Mouse (Mus musculus): ENCODE measurements around the gene Mst1r. TPM values are rescaled to one million over a fixed set of nuclear protein-coding genes. Genes with fewer than 3 reads are reported as not detected.

The Mst1r gene
- polyA plus RNA-seq, 2 experiments: 0.37 to 1.2 TPM

GRCm38 (mm10) chr9:107960928-107961327 lies 54.3 kb downstream of the Mst1r start:
- ATAC-seq (ENCODE audit: insufficient read depth): no peak
- Histone ChIP-seq H3K36me3 (replicated peaks; ENCODE audit: control insufficient read depth, insufficient read depth, low read depth) (peaks cover 46% of the 10 kb centered on the region), H3K27ac (no peak overlapping the region), H3K9me3 (ENCODE audit: control insufficient read depth, low read length) (no peaks in the 10 kb centered on the region), H3K27me3 (ENCODE audit: control insufficient read depth, insufficient read depth, low read length) (no peaks in the 10 kb centered on the region), H3K4me3 (ENCODE audit: insufficient read depth in 1 of 2, low read depth in 2 of 2, low read length in 2 of 2) (no peak overlapping the region), H3K4me1 (replicated peaks; ENCODE audit: control insufficient read depth in 2 of 2, insufficient read depth in 2 of 2, low read length in 1 of 2) (peaks cover 0 to 4% of the 10 kb centered on the region in 2 experiments; a peak in 1 of 4 replicates), H3K9ac (replicated peaks) (no peak overlapping the region), H3K4me2 (ENCODE audit: low read depth) (no peak overlapping the region)
- WGBS (ENCODE audit: insufficient replicate concordance): 61% methylated on average over 4 of the region's 4 CpGs
- TF ChIP-seq CTCF (IDR thresholded peaks at IDR 0.05; ENCODE audit: low read depth): peak; percentile 51
- TF ChIP-seq EP300 (IDR thresholded peaks at IDR 0.05; ENCODE audit: low read depth): no peak
- DNase-seq (ENCODE audit: low read depth in 3 of 3, low spot score in 3 of 3): no peak

- H3K4me3 ChIP-seq (ENCODE audit: insufficient read depth in 1 of 2, low read depth in 2 of 2, low read length in 2 of 2): no peak overlapping the region
- ATAC-seq (ENCODE audit: insufficient read depth) (no peak), DNase-seq (ENCODE audit: low read depth in 3 of 3, low spot score in 3 of 3) (no peak)
- peaks cover 46% of the 10 kb centered on the region for H3K36me3 ChIP-seq (replicated peaks; ENCODE audit: control insufficient read depth, insufficient read depth, low read depth)
- H3K9ac ChIP-seq (replicated peaks): no peak overlapping the region
- peaks cover 0 to 4% of the 10 kb centered on the region in 2 experiments; a peak in 1 of 4 replicates for H3K4me1 ChIP-seq (replicated peaks; ENCODE audit: control insufficient read depth in 2 of 2, insufficient read depth in 2 of 2, low read length in 1 of 2)
- no peak overlapping the region for H3K4me2 ChIP-seq (ENCODE audit: low read depth)
- TF ChIP-seq EP300 (IDR thresholded peaks at IDR 0.05; ENCODE audit: low read depth) (no peak), CTCF (IDR thresholded peaks at IDR 0.05; ENCODE audit: low read depth) (no peak)
- H3K27me3 ChIP-seq (ENCODE audit: control insufficient read depth, insufficient read depth, low read length): no peaks in the 10 kb centered on the region
- 91% methylated on average over 10 of the region's 10 CpGs for WGBS (ENCODE audit: insufficient replicate concordance)
- H3K9me3 ChIP-seq (ENCODE audit: control insufficient read depth, low read length): no peaks in the 10 kb centered on the region
- no peak overlapping the region for H3K27ac ChIP-seq
Measured at GRCm38 (mm10) chr9:107961351-107961762, 54.7 kb downstream of the Mst1r start.

GRCm38 (mm10) chr9:107961881-107962280 lies 55.2 kb downstream of the Mst1r start:
- DNase-seq (ENCODE audit: low read depth in 3 of 3, low spot score in 3 of 3) (no peak), ATAC-seq (ENCODE audit: insufficient read depth) (no peak)
- peak; percentile 55 for TF ChIP-seq CTCF (IDR thresholded peaks at IDR 0.05; ENCODE audit: low read depth)
- no peak for TF ChIP-seq EP300 (IDR thresholded peaks at IDR 0.05; ENCODE audit: low read depth)
- Histone ChIP-seq H3K27ac (no peak overlapping the region), H3K4me1 (replicated peaks; ENCODE audit: control insufficient read depth in 2 of 2, insufficient read depth in 2 of 2, low read length in 1 of 2) (peaks cover 0 to 4% of the 10 kb centered on the region in 2 experiments; a peak in 2 of 4 replicates), H3K36me3 (replicated peaks; ENCODE audit: control insufficient read depth, insufficient read depth, low read depth) (peaks cover 46% of the 10 kb centered on the region), H3K9me3 (ENCODE audit: control insufficient read depth, low read length) (no peaks in the 10 kb centered on the region), H3K9ac (replicated peaks) (no peak overlapping the region), H3K4me2 (ENCODE audit: low read depth) (no peak overlapping the region), H3K4me3 (ENCODE audit: insufficient read depth in 1 of 2, low read depth in 2 of 2, low read length in 2 of 2) (no peak overlapping the region), H3K27me3 (ENCODE audit: control insufficient read depth, insufficient read depth, low read length) (no peaks in the 10 kb centered on the region)
- WGBS (ENCODE audit: insufficient replicate concordance): 60% methylated on average over 5 of the region's 5 CpGs

GRCm38 (mm10) chr9:107962916-107963315 lies 56.2 kb downstream of the Mst1r start:
- no peak overlapping the region for H3K4me2 ChIP-seq (ENCODE audit: low read depth)
- TF ChIP-seq CTCF (IDR thresholded peaks at IDR 0.05; ENCODE audit: low read depth) (no peak), EP300 (IDR thresholded peaks at IDR 0.05; ENCODE audit: low read depth) (no peak)
- no peaks in the 10 kb centered on the region for H3K27me3 ChIP-seq (ENCODE audit: control insufficient read depth, insufficient read depth, low read length)
- ATAC-seq (ENCODE audit: insufficient read depth): no peak
- WGBS (ENCODE audit: insufficient replicate concordance): 84% methylated on average over 9 of the region's 9 CpGs
- H3K9me3 ChIP-seq (ENCODE audit: control insufficient read depth, low read length): no peaks in the 10 kb centered on the region
- DNase-seq (ENCODE audit: low read depth in 3 of 3, low spot score in 3 of 3): no peak
- H3K9ac ChIP-seq (replicated peaks): no peak overlapping the region
- H3K4me3 ChIP-seq (ENCODE audit: insufficient read depth in 1 of 2, low read depth in 2 of 2, low read length in 2 of 2): no peak overlapping the region
- H3K4me1 ChIP-seq (replicated peaks; ENCODE audit: control insufficient read depth in 2 of 2, insufficient read depth in 2 of 2, low read length in 1 of 2): peaks cover 0 to 4% of the 10 kb centered on the region in 2 experiments; a peak in 2 of 4 replicates
- no peak overlapping the region for H3K27ac ChIP-seq
- peaks cover 37% of the 10 kb centered on the region for H3K36me3 ChIP-seq (replicated peaks; ENCODE audit: control insufficient read depth, insufficient read depth, low read depth)

- ATAC-seq (ENCODE audit: insufficient read depth) (peak; percentile 70), DNase-seq (ENCODE audit: low read depth in 3 of 3, low spot score in 3 of 3) (peak; percentile 70 to 77 (median 71))
- Histone ChIP-seq H3K4me3 (ENCODE audit: insufficient read depth in 1 of 2, low read depth in 2 of 2, low read length in 2 of 2) (no peak overlapping the region), H3K4me1 (replicated peaks; ENCODE audit: control insufficient read depth in 2 of 2, insufficient read depth in 2 of 2, low read length in 1 of 2) (peaks cover 0 to 4% of the 10 kb centered on the region in 2 experiments; a peak in 2 of 4 replicates), H3K27me3 (ENCODE audit: control insufficient read depth, insufficient read depth, low read length) (no peaks in the 10 kb centered on the region), H3K9me3 (ENCODE audit: control insufficient read depth, low read length) (no peaks in the 10 kb centered on the region), H3K36me3 (replicated peaks; ENCODE audit: control insufficient read depth, insufficient read depth, low read depth) (peaks cover 33% of the 10 kb centered on the region), H3K9ac (replicated peaks) (no peak overlapping the region; the same call in 1 of the 2 replicates), H3K27ac (peak overlapping the region; percentile 21), H3K4me2 (ENCODE audit: low read depth) (no peak overlapping the region)
- TF ChIP-seq CTCF (IDR thresholded peaks at IDR 0.05; ENCODE audit: low read depth) (peak; percentile 98), EP300 (IDR thresholded peaks at IDR 0.05; ENCODE audit: low read depth) (peak; percentile 48; the same call in 1 of the 2 replicates)
- WGBS (ENCODE audit: insufficient replicate concordance): 12% methylated on average over 5 of the region's 5 CpGs
Measured at GRCm38 (mm10) chr9:107963700-107964099, 57.0 kb downstream of the Mst1r start.
